Mouse (Mus musculus) heart, postnatal 36 days (tissue): ENCODE results near the gene Cenpp. TPM values are rescaled to one million over a fixed set of nuclear protein-coding genes. Genes with fewer than 3 reads are reported as not detected.

Experiments used
- DNase-seq, 2 experiments: peaks; one replicate each; pipeline ENCODE4 v3.0.0; 2021 to 2022
- intact Hi-C: fragments of 180-260 bp; cut with DNase I; formaldehyde crosslinking; loops from one replicate; pipeline ENCODE4 v1.15.1; 2025
- total RNA-seq, 2 experiments: library from RNA; stranded (reverse); gene quantifications; 2 replicates each; pipeline ENCODE4 v1.2.3; 2021

Gene Cenpp
- total RNA-seq, 2 experiments from 2014 or later: 1.8 to 3.1 TPM

DNA sequence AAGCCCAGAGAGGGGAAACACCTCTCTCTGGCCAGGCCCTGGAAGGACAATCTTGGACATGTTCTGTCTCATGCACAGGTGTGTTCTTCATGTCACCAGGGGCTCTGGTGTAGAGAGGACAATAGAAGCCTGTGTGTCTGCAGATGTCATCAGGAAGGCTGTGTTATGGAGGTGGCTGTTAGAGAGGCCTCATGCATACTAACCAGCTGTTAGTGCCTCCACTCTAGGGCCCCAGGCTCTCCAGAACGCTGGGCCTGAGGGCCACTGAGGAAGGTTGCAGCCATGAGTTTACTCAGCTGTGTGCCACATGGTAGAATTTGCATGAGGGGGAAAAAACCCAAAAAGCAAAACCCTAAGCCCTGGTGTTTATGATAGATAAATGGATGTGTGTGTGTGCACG, 185.0 kb downstream of the Cenpp start:
- intact Hi-C loops: no loop called here
- DNase-seq: no peak

DNA sequence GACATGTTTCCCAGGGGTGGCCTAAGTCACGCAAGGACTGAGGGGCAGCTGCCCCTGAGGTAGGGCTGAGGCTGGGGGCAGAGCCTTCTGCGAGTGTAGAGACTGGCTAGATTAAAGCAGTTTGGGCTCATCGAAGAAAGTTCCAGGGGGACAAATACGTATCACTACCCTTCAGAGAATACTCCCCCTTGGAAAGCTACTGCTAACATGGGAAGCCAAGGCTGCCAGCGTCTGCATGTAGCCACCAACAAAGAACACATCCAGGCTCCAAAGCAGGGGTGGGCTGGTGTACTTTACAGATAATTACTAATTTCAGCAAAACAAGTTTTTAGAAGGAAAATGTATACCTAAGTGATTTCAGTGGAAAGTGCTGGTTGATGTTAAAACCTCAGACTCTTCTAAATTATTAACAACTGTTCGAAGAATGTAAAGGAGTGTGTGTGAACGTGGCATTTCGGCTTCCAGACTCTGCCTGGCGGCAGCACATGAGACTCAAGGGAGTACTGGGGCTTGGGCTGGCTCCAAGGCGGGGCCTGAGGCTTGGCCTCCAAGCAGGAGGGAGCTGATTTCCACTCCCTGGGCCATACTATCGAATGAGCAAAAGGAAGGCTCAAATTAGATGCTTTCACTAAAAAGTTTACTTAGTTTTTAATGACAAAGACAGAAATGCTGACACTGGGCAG, 186.1 kb downstream of the Cenpp start:
- intact Hi-C loops: no loop called here
- peak; percentile 74 to 76 for DNase-seq

GRCm38 (mm10) chr13:49465875-49466274, 186.7 kb downstream of the Cenpp start:
- intact Hi-C loops: no loop called here
- DNase-seq: no peak

GRCm38 (mm10) chr13:49462921-49463320, 189.7 kb downstream of the Cenpp start:
- intact Hi-C loops: no loop called here
- no peak for DNase-seq

DNA sequence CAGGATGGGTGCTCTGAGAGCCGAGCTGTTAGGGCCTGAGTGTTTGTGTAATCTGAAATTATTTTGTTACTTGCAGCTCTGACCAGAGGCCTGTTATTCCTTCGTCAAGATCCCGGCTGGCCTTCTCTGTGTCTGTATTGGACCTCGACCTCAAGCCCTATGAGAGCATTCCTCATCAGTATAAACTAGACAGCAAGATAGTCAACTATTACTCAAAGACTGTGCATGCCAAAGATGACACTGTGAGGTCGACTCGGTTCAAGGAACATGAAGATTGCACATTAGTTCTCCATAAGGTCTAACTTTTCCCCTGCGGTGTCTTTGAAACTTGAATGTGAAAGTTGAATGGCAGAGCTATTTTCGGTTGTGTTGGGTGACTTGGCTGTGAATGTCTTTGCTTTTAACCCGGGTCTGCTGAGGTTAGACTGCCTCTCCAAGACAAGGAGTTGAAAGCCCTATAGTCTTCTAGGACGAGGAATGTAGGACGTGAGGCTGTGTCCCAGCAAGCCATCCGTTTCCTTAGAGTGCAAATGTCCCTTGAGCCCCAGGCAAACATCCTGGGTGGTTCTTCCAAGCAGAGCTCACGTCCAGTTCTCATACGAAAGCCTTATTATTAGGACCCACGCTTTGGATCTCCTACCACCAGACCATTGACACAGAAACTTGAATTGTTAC, 191.0 kb downstream of the Cenpp start:
- intact Hi-C loops: loop anchor here (2.0 kb wide), 1 partner anchor 43 kb away; the partner anchor contains the start of gene Ecm2
- peak in 1 of 2 experiments; percentile 43 for DNase-seq

GRCm38 (mm10) chr13:49460692-49461414, 191.7 kb downstream of the Cenpp start:
- intact Hi-C loops: loop anchor here (2.0 kb wide), 1 partner anchor 44 kb away; the partner anchor contains the start of gene Ecm2
- no peak for DNase-seq

DNA sequence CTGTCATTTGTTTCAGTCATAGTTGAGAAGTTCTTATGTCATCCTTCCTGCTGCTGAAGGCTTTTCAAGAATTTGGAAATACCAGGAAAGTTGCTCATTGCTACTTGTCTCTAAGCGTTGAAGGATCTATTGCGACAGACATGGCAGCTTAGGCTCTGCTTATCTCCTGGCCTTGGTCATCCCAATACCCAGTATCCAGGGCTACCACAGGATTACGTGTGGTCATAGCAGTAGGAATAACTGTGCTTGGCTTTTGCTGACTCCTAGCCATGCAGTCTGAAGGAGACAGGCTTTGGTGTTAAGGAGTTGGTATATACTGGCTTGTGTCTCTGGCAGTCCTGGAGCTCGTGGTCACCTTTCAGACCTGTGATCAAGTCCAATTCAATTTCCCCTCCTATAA, 192.3 kb downstream of the Cenpp start:
- peak in 1 of 2 experiments; percentile 36 for DNase-seq
- intact Hi-C loops: loop anchor here (2.0 kb wide), 1 partner anchor 45 kb away; the partner anchor contains the start of gene Ecm2

DNA sequence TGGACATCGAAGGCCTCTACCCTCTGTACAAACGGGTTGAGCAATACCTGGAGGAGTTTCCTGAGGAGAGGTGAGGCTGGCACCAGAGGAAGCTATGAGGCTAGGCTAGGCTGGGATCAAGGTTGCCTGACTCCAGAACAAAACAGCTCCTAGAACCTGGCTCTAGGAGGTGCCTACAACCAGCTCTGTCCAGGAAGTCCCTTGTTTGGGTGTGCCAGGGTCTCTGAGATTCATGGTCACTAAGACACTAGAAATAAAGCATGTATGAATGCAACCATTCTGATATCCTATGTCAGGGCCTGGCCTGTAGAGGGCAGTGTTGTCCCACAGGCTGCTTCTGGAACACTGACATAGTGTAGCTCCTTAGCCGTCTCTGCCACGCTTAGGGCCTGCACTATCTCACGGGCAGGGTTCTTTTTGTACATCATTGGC, 203.3 kb downstream of the Cenpp start:
- peak; percentile 87 to 88 for DNase-seq
- intact Hi-C loops: loop anchor here (1.0 kb wide), 1 partner anchor 196 kb away; no protein-coding TSS in a partner anchor

- intact Hi-C loops: no loop called here
- DNase-seq: no peak
Observed at GRCm38 (mm10) chr13:49444451-49444850, 208.1 kb downstream of the Cenpp start.

- intact Hi-C loops: no loop called here
- DNase-seq: no peak
Observed at GRCm38 (mm10) chr13:49436170-49436569, 216.4 kb downstream of the Cenpp start.

DNA sequence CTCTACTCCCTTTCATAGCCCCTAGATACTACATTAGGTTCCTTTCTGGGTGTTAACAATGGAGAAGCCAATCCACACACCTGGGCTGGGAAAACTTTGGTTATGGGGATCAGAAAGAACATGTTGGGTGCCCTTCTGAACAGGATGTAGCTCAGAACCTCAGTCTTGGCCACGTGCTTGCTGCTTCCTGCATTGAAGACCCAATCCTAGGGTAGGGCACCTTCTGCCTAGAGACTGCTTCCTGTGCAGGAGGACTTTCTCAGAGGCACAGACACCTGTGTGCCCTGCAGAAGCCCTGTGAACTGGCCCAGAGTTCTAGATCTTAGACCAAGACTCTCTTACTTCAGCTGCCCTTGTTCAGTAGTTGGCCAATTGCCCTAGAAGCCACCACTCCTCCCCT, 216.8 kb downstream of the Cenpp start:
- DNase-seq: no peak
- intact Hi-C loops: no loop called here

DNA sequence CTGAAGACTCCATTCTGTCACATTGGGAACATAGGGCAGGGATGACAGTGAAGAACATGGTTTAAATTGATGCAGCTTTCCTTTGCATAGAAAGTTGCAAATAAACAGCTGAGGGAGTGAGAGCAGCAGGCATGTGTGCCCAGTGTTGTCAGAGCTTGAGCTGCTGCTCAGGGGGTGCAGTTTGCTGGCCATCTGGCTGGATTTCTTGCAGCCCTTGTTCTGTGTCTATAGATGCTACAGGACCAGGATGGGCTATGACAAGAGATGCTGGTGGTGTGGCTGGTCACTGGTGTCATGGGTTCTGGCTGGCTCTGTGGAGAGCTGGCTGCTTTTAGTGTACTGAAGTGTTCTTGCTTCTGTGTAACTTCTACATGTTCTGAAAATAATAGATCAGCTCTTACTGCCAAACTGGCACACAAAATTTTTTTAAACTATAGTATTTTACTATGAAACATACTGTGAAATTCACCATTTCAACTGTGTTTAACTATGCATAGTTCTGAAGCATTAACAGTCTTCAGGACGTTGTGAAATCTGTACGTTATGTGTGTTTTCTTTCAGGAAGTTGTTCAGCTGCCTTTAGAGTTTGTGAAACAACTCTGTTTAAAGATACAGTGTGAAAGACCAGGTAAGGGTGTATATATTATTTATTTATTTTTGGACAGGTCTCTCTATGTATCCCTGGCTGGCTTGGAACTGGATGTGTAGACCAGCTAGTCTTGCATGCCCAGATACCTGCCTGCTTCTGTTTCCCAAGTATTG, 219.1 kb downstream of the Cenpp start:
- intact Hi-C loops: no loop called here
- no peak for DNase-seq

GRCm38 (mm10) chr13:49430529-49430928, 222.1 kb downstream of the Cenpp start:
- intact Hi-C loops: no loop called here
- DNase-seq: no peak

DNA sequence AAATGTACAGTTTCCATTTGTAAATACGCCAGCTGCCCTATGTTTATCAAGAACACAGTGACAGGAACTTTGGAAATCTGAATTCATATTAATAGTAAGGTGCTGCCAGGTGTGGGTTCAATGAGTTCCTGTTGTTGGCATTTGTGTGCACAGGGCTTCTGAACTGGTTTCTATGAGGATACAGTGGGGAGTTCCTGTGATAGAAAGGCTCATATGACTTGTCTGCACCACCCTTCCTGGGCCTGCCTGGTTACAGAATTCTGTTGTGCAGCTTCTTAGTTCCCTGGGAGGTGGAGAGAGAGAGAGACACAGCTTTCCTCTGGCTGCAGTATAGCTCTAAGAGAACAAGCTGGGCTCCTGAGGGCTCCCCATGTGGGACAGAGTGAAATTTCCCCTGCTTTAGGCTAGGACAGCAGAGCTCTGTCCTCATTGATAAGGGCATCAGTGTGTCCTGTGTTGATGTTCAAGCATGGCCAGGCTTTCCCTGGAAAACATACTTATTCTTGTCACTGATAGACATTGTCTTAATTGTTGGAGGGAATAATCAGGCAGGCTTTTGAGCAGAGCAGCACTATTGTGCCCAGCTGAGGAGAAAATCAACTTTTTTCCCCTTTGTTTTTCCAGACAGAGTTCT, 224.4 kb downstream of the Cenpp start:
- intact Hi-C loops: no loop called here
- no peak for DNase-seq

GRCm38 (mm10) chr13:49426736-49427135, 225.8 kb downstream of the Cenpp start:
- no peak for DNase-seq
- intact Hi-C loops: no loop called here

GRCm38 (mm10) chr13:49421959-49422358, 230.6 kb downstream of the Cenpp start:
- intact Hi-C loops: loop anchor here (2.0 kb wide), 1 partner anchor 45 kb away; no protein-coding TSS in a partner anchor
- no peak for DNase-seq

DNA sequence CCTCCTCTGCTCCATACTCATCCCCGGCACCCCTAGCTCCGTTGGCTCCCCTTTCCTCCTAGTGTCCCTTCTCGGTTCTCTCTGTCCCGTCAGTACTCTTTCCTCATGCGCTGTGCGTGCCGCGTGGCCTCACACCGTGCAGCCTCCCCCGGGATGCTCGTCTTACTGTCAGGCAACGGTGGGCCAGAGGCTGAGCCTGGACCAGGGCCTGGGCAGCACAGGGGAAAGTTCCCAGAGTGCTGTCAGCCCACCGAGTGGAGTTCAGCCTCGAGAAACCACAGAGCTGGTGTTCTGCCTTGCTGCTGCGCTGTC, 231.0 kb downstream of the Cenpp start:
- no peak for DNase-seq
- intact Hi-C loops: loop anchor here (2.0 kb wide), 1 partner anchor 45 kb away; no protein-coding TSS in a partner anchor

DNA sequence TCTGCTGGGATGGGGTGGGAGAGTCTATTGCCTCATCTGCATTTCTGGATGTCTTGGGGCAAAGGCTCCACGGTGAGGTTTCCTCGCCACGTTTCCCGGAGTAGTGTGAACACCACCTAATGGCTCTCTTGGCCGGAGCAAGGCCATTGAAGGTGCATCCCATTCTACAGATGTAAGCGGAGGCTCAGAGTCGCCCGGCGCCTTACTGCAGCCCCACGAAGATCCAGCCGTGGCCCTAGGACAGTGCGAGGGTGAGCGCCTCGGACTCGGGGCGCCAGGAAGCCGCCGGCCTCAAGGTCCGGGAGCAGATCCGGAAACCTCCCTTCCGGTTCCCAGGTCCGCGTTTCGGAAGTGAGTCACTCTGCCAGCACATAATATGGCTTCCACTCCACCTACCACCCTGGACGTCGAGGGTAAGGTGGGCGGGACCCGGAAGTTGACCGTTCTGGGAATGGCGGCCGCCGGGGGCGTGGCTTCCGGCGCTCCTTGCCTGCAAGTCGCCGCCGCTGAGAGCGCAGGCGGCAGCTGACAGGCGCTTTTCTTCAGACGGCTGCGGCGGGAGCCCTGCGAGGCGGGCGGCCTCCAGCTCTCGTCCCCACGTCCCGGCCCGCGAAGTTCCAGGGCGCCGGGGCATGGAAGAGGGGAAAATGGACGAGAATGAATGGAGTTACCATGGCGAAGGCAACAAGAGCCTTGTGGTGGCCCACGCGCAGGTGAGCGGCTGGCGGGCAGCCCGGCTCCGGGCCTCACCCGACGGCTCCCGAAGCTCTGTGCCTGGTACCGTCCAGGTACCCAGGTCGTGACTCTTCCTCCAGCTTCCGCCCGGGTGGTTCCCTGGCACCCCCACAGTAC, 231.6 kb downstream of the Cenpp start, which contains the start of gene Ippk:
TSS of gene Ippk (plus strand) at position 496 of the 852 bp plus-strand sequence.
- peak; percentile 97 for DNase-seq
- intact Hi-C loops: loop anchor here (2.0 kb wide), 1 partner anchor 44 kb away; no protein-coding TSS in a partner anchor
